Mouse (Mus musculus) liver, postnatal 0 days (tissue): ENCODE measurements at regions not wholly inside any gene's neighbourhood (a gene's known extent, or its start where the extent isn't known, plus 50 kb on each side); places are given as distances from the start of the nearest gene placed in this dataset.

Source experiments
- ATAC-seq: fragments of 200-750 bp; cut with Nextera tagmentation; 2 replicates; pipeline ENCODE4 v1.8.0; 2017; ENCODE audit warnings: mild to moderate bottlenecking, moderate library complexity
- DNase-seq: peaks from one replicate; pipeline ENCODE4 v3.0.0-alpha.2; 2016
- H3K27ac ChIP-seq: fragments of 300-500 bp; sonication (generic); 2 replicates; pipeline ENCODE4 v1.5.1; 2014; ENCODE audit warnings: antibody characterized with exemption, moderate library complexity, mild to moderate bottlenecking, low read depth
- H3K27me3 ChIP-seq: fragments of 300-500 bp; sonication (generic); 2 replicates; pipeline ENCODE4 v1.6.1; 2014; ENCODE audit warnings: low read length, control low read depth, mixed read lengths; ENCODE audit not compliant: insufficient read depth
- H3K36me3 ChIP-seq: fragments of 300-500 bp; sonication (generic); replicated peaks from 2 replicates; pipeline ENCODE4 v1.6.1; 2014; ENCODE audit warnings: mild to moderate bottlenecking, control low read depth, low read length, moderate library complexity, mixed read lengths; ENCODE audit not compliant: insufficient read depth
- H3K4me1 ChIP-seq: fragments of 300-500 bp; sonication (generic); 2 replicates; pipeline ENCODE4 v1.6.1; 2014; ENCODE audit warnings: antibody characterized with exemption, mild to moderate bottlenecking, control low read depth; ENCODE audit not compliant: insufficient read depth
- H3K4me2 ChIP-seq: fragments of 300-500 bp; sonication (generic); 2 replicates; pipeline ENCODE4 v1.6.1; 2014; ENCODE audit warnings: low read depth, mild to moderate bottlenecking, low read length, moderate library complexity, mixed read lengths
- H3K4me3 ChIP-seq: fragments of 300-500 bp; sonication (generic); 2 replicates; pipeline ENCODE4 v1.5.1; 2014; ENCODE audit warnings: low read depth, low read length
- H3K9ac ChIP-seq: fragments of 300-500 bp; sonication (generic); replicated peaks from 2 replicates; pipeline ENCODE4 v1.6.1; 2014; ENCODE audit warnings: mild to moderate bottlenecking, moderate library complexity
- H3K9me3 ChIP-seq: fragments of 300-500 bp; sonication (generic); 2 replicates; pipeline ENCODE4 v1.6.1; 2016; ENCODE audit warnings: mild to moderate bottlenecking, control low read depth, low read length, mixed read lengths
- CTCF ChIP-seq: sonication (generic); IDR thresholded peaks from 2 replicates; pipeline ENCODE4 v1.5.1; 2016; ENCODE audit warnings: antibody characterized with exemption, low read depth
- EP300 ChIP-seq: IDR thresholded peaks from 2 replicates; pipeline ENCODE4 v1.6.1; 2016; ENCODE audit warnings: antibody characterized with exemption, low read depth, mild to moderate bottlenecking
- WGBS: fragments of 180-500 bp; shearing (Covaris S2); extraction: QIAGEN DNeasy Blood & Tissue Kit; methylation state at CpG from one replicate; pipeline ENCODE4 v1.1.7; 2014; ENCODE audit not compliant: insufficient replicate concordance; 5-methylcytosine and 5-hydroxymethylcytosine counted together

DNA sequence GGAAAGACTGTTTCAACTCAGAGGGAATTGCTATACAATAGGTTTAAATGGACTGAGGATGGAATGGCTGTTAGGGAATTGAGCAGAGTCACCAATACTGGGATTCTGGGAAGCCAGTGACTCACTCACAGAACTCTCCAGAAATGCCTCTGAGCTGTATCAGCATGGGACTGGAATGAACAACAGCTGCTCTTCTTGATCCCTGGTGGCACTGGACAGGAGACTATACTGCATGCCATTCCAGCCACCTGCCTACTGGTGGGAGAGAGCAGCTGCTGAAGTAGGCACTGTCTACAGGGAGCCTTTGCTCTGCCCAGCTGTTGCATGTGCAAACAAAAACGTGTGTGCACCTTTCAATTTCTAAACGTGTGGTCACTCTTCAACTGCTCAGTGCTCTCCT, 329.2 kb downstream of the Gadd45g start:
- Histone ChIP-seq H3K9me3 (no peaks in the 10 kb centered on the region), H3K4me1 (no peaks in the 10 kb centered on the region; the same call in 1 of the 2 replicates), H3K27me3 (no peaks in the 10 kb centered on the region), H3K9ac (no peak overlapping the region), H3K27ac (no peak overlapping the region), H3K4me2 (no peak overlapping the region), H3K4me3 (no peak overlapping the region), H3K36me3 (no peaks in the 10 kb centered on the region)
- DNase-seq (no peak), ATAC-seq (no peak)
- 54% methylated on average over 2 of the region's 2 CpGs for WGBS
- TF ChIP-seq CTCF (no peak), EP300 (no peak)

DNA sequence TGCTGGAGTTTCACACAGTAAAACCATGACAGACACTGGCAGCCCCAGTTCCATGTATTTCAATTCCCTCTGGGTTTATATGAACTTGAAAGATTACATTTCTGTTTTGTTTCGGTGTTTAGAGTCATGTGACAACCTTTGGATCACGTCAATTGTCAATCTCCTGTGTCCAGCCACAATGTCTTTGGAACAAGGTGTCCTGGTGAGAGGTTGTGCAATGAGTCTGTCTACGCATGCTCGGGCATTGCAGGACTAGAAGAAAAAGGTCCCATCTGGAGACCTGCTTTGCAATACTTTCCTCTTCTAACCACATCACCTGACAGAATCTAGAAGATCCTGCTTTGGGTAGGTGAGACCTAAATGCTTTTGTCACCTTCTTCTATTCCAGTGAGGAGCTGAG, 333.5 kb downstream of the Gadd45g start:
- H3K27me3 ChIP-seq: no peaks in the 10 kb centered on the region
- peak; percentile 57 for DNase-seq
- ATAC-seq: peak; percentile 82
- H3K27ac ChIP-seq: peak overlapping the region; percentile 76
- no peak overlapping the region; the same call in 1 of the 2 replicates for H3K9ac ChIP-seq
- no peaks in the 10 kb centered on the region for H3K36me3 ChIP-seq
- no peaks in the 10 kb centered on the region for H3K9me3 ChIP-seq
- H3K4me1 ChIP-seq: peaks cover 11% of the 10 kb centered on the region; the same call in 1 of the 2 replicates
- 52% methylated on average over 4 of the region's 4 CpGs for WGBS
- H3K4me3 ChIP-seq: no peak overlapping the region
- TF ChIP-seq EP300: peak; percentile 85
- TF ChIP-seq CTCF: no peak
- H3K4me2 ChIP-seq: peak overlapping the region; percentile 42

DNA sequence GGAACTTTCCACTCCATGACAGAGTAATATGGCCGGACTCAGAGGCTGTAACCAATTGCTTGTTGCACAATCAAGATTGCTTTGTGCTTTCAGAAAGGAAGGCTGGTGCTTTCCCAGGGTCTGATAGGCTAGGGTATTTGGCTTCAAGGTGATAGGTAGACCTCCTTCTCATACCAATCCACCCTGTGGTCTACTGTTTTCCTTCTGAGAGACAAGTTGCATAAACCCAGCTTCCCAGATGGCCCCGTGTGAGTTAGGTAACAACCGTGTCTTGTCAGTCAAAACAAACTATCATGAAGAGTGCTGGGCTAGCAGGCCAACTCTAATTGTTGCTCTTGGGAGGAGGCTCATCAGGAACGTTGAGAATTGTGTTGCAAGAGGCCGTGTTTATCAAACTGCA, 337.2 kb downstream of the Gadd45g start:
- peaks cover 15% of the 10 kb centered on the region for H3K4me1 ChIP-seq
- DNase-seq: no peak
- no peak overlapping the region for H3K4me2 ChIP-seq
- TF ChIP-seq CTCF (no peak), EP300 (peak; percentile 6; the same call in 1 of the 2 replicates)
- no peak overlapping the region for H3K9ac ChIP-seq
- H3K36me3 ChIP-seq: no peaks in the 10 kb centered on the region
- peak overlapping the region; percentile 66 for H3K27ac ChIP-seq
- no peaks in the 10 kb centered on the region for H3K27me3 ChIP-seq
- peak; percentile 10; the same call in 1 of the 2 replicates for ATAC-seq
- H3K4me3 ChIP-seq: no peak overlapping the region
- 31% methylated on average over 5 of the region's 5 CpGs for WGBS
- no peaks in the 10 kb centered on the region for H3K9me3 ChIP-seq

DNA sequence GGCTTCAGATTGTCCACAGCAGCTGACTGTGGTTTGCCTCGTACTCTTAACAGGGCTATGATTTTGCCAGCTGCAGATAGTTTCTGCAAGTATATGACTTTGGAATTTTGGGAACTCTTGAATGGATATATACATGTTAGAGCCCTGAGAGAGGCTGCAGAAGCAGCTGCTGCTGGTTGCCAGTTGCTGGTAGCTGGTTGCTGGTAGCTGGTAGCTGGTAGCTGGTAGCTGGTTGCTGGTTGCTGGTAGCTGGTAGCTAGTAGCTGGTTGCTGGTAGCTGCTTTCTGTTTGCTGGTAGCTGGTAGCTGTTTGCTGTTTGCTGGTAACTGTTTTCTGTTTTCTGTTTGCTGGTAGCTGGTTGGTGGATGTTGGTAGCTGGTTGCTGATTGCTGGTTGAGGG, 339.1 kb downstream of the Gadd45g start:
- no peak for TF ChIP-seq EP300
- no peak overlapping the region for H3K4me2 ChIP-seq
- ATAC-seq (no peak), DNase-seq (no peak)
- no peaks in the 10 kb centered on the region for H3K36me3 ChIP-seq
- H3K9me3 ChIP-seq: no peaks in the 10 kb centered on the region
- no peak overlapping the region for H3K4me3 ChIP-seq
- H3K27me3 ChIP-seq: no peaks in the 10 kb centered on the region
- 0 out of 2 replicates have a peak overlapping the region, but pooled peaks have one; percentile 57 for H3K27ac ChIP-seq
- H3K4me1 ChIP-seq: peaks cover 25% of the 10 kb centered on the region
- 82% methylated on average over 1 of the region's 1 CpGs for WGBS
- no peak overlapping the region for H3K9ac ChIP-seq

DNA sequence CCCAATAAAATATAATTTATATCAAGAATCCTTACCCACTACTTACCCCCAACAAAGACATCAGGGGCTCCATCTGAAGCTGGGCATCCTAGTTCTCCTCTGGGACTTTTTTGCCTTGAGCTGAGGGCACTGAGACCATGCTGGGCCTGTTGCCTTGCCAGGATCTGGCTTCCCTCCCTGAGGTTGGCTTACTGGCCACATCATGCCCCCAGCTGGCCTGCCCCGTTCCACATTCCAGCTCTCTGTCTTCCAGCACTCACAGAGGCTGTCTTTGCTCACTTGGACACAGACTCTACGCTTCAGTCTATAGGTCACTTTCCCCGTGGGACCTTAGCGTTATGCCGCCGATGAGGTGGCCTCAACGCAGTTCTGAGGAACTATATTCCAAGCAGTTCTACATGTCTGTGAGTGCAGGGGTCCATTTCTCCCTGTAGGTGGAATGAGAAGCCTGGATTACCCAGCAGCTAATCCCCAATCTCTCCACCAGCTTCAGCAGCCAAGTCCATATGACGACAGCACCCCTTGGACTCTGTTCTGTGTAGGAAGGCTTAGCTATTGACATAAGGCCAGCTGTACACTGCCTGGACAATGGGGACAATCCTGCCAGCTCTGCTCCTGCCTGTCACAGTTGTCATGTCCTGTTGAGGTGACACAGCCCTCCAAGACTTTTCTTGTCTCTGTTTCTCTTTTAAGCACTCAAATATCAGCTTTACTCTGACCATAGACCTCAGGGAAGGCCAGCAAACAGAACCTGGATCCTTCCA, 341.5 kb downstream of the Gadd45g start:
- Histone ChIP-seq H3K9ac (no peak overlapping the region), H3K4me1 (peaks cover 20% of the 10 kb centered on the region), H3K4me3 (no peak overlapping the region), H3K27ac (peak overlapping the region; percentile 90), H3K27me3 (no peaks in the 10 kb centered on the region), H3K9me3 (no peaks in the 10 kb centered on the region), H3K36me3 (no peaks in the 10 kb centered on the region), H3K4me2 (peak overlapping the region; percentile 35; the same call in 1 of the 2 replicates)
- WGBS: 73% methylated on average over 8 of the region's 8 CpGs
- DNase-seq (peak; percentile 53), ATAC-seq (peak; percentile 89)
- TF ChIP-seq EP300 (no peak), CTCF (0 out of 2 replicates have a peak, but pooled peaks have one; percentile 5)

DNA sequence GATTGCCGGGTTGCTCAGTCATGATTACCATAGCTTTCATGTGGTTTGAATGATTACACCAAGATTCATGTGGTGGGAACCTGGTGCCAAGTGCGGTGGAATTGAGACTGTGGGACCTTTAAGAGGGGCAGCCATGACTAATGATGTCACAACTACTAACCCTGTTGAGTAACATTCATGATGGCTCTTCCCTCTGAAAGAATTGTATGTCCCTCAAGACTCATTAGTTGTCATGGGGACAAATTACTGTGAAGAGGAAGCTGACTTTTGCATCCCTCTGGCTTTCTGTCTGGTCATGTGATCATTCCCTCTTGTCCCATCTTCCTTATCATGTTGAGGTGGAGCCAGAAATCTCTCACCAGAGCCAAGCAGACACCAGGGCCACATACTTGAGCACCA, 342.1 kb downstream of the Gadd45g start:
- no peaks in the 10 kb centered on the region for H3K9me3 ChIP-seq
- no peaks in the 10 kb centered on the region for H3K36me3 ChIP-seq
- H3K27ac ChIP-seq: peak overlapping the region; percentile 90
- 60% methylated on average over 2 of the region's 2 CpGs for WGBS
- H3K9ac ChIP-seq: no peak overlapping the region
- no peak for DNase-seq
- H3K4me1 ChIP-seq: peaks cover 14% of the 10 kb centered on the region
- no peak overlapping the region for H3K4me2 ChIP-seq
- H3K4me3 ChIP-seq: no peak overlapping the region
- no peak for TF ChIP-seq CTCF
- no peak for TF ChIP-seq EP300
- ATAC-seq: peak; percentile 63
- H3K27me3 ChIP-seq: no peaks in the 10 kb centered on the region
